Mouse (Mus musculus) liver, embryonic 14.5 days (tissue): ENCODE measurements around the gene Tmem269. TPM values are rescaled to one million over a fixed set of nuclear protein-coding genes. Genes with fewer than 3 reads are reported as not detected.
A peak's percentile ranks its signal among the peaks of the same experiment; 100 is the strongest.

Source experiments
- ATAC-seq: fragments of 200-750 bp; cut with Nextera tagmentation; 2 replicates; pipeline ENCODE4 v1.8.0; 2017; ENCODE audit warnings: moderate number of reproducible peaks, mild to moderate bottlenecking, moderate library complexity; ENCODE audit not compliant: insufficient read depth
- DNase-seq, 3 experiments: peaks; one replicate each; pipeline ENCODE4 v3.0.0-alpha.2; 2012 to 2013; ENCODE audit warnings: low read depth in 3 of 3, low spot score in 3 of 3
- H3K27ac ChIP-seq: fragments of 300-500 bp; sonication (generic); 2 replicates; pipeline ENCODE4 v1.5.1; 2014; ENCODE audit warnings: moderate library complexity, mild to moderate bottlenecking, control low read depth, inconsistent platforms
- H3K27me3 ChIP-seq: fragments of 300-500 bp; sonication (generic); 2 replicates; pipeline ENCODE4 v1.6.1; 2014; ENCODE audit warnings: mild to moderate bottlenecking, low read length, moderate library complexity; ENCODE audit not compliant: control insufficient read depth, insufficient read depth
- H3K36me3 ChIP-seq: fragments of 300-500 bp; sonication (generic); replicated peaks from 2 replicates; pipeline ENCODE4 v1.6.1; 2014; ENCODE audit warnings: low read depth; ENCODE audit not compliant: control insufficient read depth, insufficient read depth
- H3K4me1 ChIP-seq, 2 experiments: fragments of 200-500 bp in 1 of 2; fragments of 300-500 bp in 1 of 2; sonication (generic) in 1 of 2; replicated peaks; 2 replicates each; pipeline ENCODE4 v1.6.1; 2012 to 2014; ENCODE audit warnings: antibody characterized with exemption in 1 of 2, inconsistent platforms in 1 of 2, low read length in 1 of 2; ENCODE audit not compliant: control insufficient read depth in 2 of 2, insufficient read depth in 2 of 2
- H3K4me2 ChIP-seq: fragments of 300-500 bp; sonication (generic); 2 replicates; pipeline ENCODE4 v1.6.1; 2014; ENCODE audit warnings: low read depth, mild to moderate bottlenecking, control low read depth, moderate library complexity
- H3K4me3 ChIP-seq, 2 experiments: fragments of 200-500 bp in 1 of 2; fragments of 300-500 bp in 1 of 2; sonication (generic) in 1 of 2; 2 replicates each; pipeline ENCODE4 v1.5.1; 2012 to 2014; ENCODE audit warnings: low read depth in 2 of 2, low read length in 2 of 2, mild to moderate bottlenecking in 2 of 2, control low read depth in 1 of 2, inconsistent platforms in 1 of 2, moderate library complexity in 1 of 2; ENCODE audit not compliant: insufficient read depth in 1 of 2
- H3K9ac ChIP-seq: fragments of 300-500 bp; sonication (generic); replicated peaks from 2 replicates; pipeline ENCODE4 v1.6.1; 2014; ENCODE audit warnings: mild to moderate bottlenecking, control low read depth, moderate library complexity
- H3K9me3 ChIP-seq: fragments of 300-500 bp; sonication (generic); 2 replicates; pipeline ENCODE4 v1.6.1; 2016; ENCODE audit warnings: low read length, mixed read lengths; ENCODE audit not compliant: control insufficient read depth
- CTCF ChIP-seq: IDR thresholded peaks from 2 replicates; pipeline ENCODE4 v1.5.1; 2016; ENCODE audit warnings: antibody characterized with exemption, low read depth, control low read depth
- EP300 ChIP-seq: IDR thresholded peaks from 2 replicates; pipeline ENCODE4 v1.6.1; 2016; ENCODE audit warnings: antibody characterized with exemption, low read depth
- WGBS: fragments of 180-500 bp; shearing (Covaris S2); extraction: QIAGEN DNeasy Blood & Tissue Kit; methylation state at CpG from one replicate; pipeline ENCODE4 v1.1.7; 2014; ENCODE audit not compliant: insufficient replicate concordance; 5-methylcytosine and 5-hydroxymethylcytosine counted together
- polyA plus RNA-seq, 2 experiments: library from polyadenylated mRNA; depleted of rRNA in 1 of 2; stranded (reverse) in 1 of 2; unstranded in 1 of 2; fragments of >200 nt; fragmentation: Nextera tagmentation in 1 of 2; extraction: Ambion mirVana in 1 of 2; gene quantifications; 2 replicates each; pipeline versions ENCODE4 v1.2.1 to v1.2.3; 2012 to 2014

Gene Tmem269
- polyA plus RNA-seq, 2 experiments: not detected

DNA sequence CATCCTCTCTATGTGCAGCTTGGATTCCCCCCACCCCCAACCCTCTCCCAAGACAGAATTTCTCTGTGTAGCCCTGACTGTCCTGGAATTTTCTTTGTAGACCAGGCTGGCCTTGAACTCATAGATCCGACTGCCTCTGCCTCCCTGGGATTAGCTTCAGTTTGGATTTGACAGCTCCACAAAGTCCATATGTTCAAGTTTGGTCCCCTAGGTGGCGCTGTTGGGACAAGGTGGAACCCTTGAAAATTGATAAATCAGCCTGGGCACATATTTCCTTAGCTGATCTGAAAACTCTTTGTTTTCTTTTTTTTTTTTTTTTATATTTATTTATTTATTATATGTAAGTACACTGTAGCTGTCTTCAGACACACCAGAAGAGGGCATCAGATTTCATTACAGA, 60.8 kb downstream of the Tmem269 start:
- DNase-seq (peak in 2 of 3 experiments; percentile 58 to 64), ATAC-seq (no peak)
- no peaks in the 10 kb centered on the region for H3K9me3 ChIP-seq
- no peak overlapping the region for H3K9ac ChIP-seq
- TF ChIP-seq CTCF (peak; percentile 80), EP300 (no peak)
- H3K27ac ChIP-seq: no peak overlapping the region
- no peaks in the 10 kb centered on the region for H3K4me1 ChIP-seq
- no peaks in the 10 kb centered on the region for H3K36me3 ChIP-seq
- no peaks in the 10 kb centered on the region for H3K27me3 ChIP-seq
- no peak overlapping the region for H3K4me2 ChIP-seq
- no peak overlapping the region for H3K4me3 ChIP-seq
- 17% methylated on average over 2 of the region's 2 CpGs for WGBS

Other genes starting within 250 kb of the Tmem269 start
- 173 and 192 TPM in 2 replicates for gene Slc2a1, start 109.5 kb downstream of the Tmem269 start, polyA plus RNA-seq (2012; rRNA removed)
- gene Slc2a1, start 109.5 kb downstream of the Tmem269 start, polyA plus RNA-seq (2014; fragmentation: Nextera tagmentation; extraction: Ambion mirVana): 259 and 296 TPM in 2 replicates
- gene Zfp691, start 44.0 kb downstream of the Tmem269 start, polyA plus RNA-seq (2012; rRNA removed): 2.6 and 3.3 TPM in 2 replicates
- gene Zfp691, start 44.0 kb downstream of the Tmem269 start, polyA plus RNA-seq (2014; fragmentation: Nextera tagmentation; extraction: Ambion mirVana): 1.5 and 2.3 TPM in 2 replicates
- 158 and 191 TPM in 2 replicates for gene Ermap, start 28.2 kb downstream of the Tmem269 start, polyA plus RNA-seq (2012; rRNA removed)
- gene Ermap, start 28.2 kb downstream of the Tmem269 start, polyA plus RNA-seq (2014; fragmentation: Nextera tagmentation; extraction: Ambion mirVana): 300 and 349 TPM in 2 replicates
- gene Svbp, start 22.9 kb downstream of the Tmem269 start, polyA plus RNA-seq (2012; rRNA removed): 38.5 and 51.2 TPM in 2 replicates
- 116 and 123 TPM in 2 replicates for gene Svbp, start 22.9 kb downstream of the Tmem269 start, polyA plus RNA-seq (2014; fragmentation: Nextera tagmentation; extraction: Ambion mirVana)
- 2.2 and 3.1 TPM in 2 replicates for gene AU022252, start 14.5 kb upstream of the Tmem269 start, polyA plus RNA-seq (2012; rRNA removed)
- 12.7 and 12.8 TPM in 2 replicates for gene AU022252, start 14.5 kb upstream of the Tmem269 start, polyA plus RNA-seq (2014; fragmentation: Nextera tagmentation; extraction: Ambion mirVana)
- 7.5 and 9.1 TPM in 2 replicates for gene P3h1, start 14.7 kb upstream of the Tmem269 start, polyA plus RNA-seq (2012; rRNA removed)
- gene P3h1, start 14.7 kb upstream of the Tmem269 start, polyA plus RNA-seq (2014; fragmentation: Nextera tagmentation; extraction: Ambion mirVana): 7.5 and 7.9 TPM in 2 replicates
- gene Cldn19, start 37.2 kb upstream of the Tmem269 start, polyA plus RNA-seq (2012; rRNA removed): not detected in 2 replicates
- not detected in 2 replicates for gene Cldn19, start 37.2 kb upstream of the Tmem269 start, polyA plus RNA-seq (2014; fragmentation: Nextera tagmentation; extraction: Ambion mirVana)
- 135 and 250 TPM in 2 replicates for gene Ybx1, start 76.4 kb upstream of the Tmem269 start, polyA plus RNA-seq (2012; rRNA removed)
- gene Ybx1, start 76.4 kb upstream of the Tmem269 start, polyA plus RNA-seq (2014; fragmentation: Nextera tagmentation; extraction: Ambion mirVana): 297 and 335 TPM in 2 replicates
- gene Ppih, start 102.3 kb upstream of the Tmem269 start, polyA plus RNA-seq (2012; rRNA removed): 42.3 and 52.2 TPM in 2 replicates
- gene Ppih, start 102.3 kb upstream of the Tmem269 start, polyA plus RNA-seq (2014; fragmentation: Nextera tagmentation; extraction: Ambion mirVana): 76.0 and 80.8 TPM in 2 replicates
- 0.15 and 0.41 TPM in 2 replicates for gene Ccdc30, start 197.3 kb upstream of the Tmem269 start, polyA plus RNA-seq (2012; rRNA removed)
- gene Ccdc30, start 197.3 kb upstream of the Tmem269 start, polyA plus RNA-seq (2014; fragmentation: Nextera tagmentation; extraction: Ambion mirVana): 0.96 and 1.2 TPM in 2 replicates
- gene Ppcs, start 204.2 kb upstream of the Tmem269 start, polyA plus RNA-seq (2012; rRNA removed): 5.0 and 6.5 TPM in 2 replicates
- gene Ppcs, start 204.2 kb upstream of the Tmem269 start, polyA plus RNA-seq (2014; fragmentation: Nextera tagmentation; extraction: Ambion mirVana): 14.4 and 15.5 TPM in 2 replicates
- 0.04 and 0.06 TPM in 2 replicates for gene Zmynd12, start 204.6 kb upstream of the Tmem269 start, polyA plus RNA-seq (2012; rRNA removed)
- 0.15 TPM in 2 replicates for gene Zmynd12, start 204.6 kb upstream of the Tmem269 start, polyA plus RNA-seq (2014; fragmentation: Nextera tagmentation; extraction: Ambion mirVana)